Mouse (Mus musculus): Measurements from ENCODE around the gene Dexi.

GRCm38 (mm10) chr16:10551592-10551991 lies 8.7 kb upstream of the Dexi start:
- TF ChIP-seq CTCF (IDR thresholded peaks at IDR 0.05; ENCODE audit: low read depth, low read length): no peak
- TF ChIP-seq POLR2A (IDR thresholded peaks at IDR 0.05; ENCODE audit: extremely low read depth, insufficient read depth, low read length): no peak
